ENCODE assay signal across 8 mouse cellular contexts in the genomic region with DNA sequence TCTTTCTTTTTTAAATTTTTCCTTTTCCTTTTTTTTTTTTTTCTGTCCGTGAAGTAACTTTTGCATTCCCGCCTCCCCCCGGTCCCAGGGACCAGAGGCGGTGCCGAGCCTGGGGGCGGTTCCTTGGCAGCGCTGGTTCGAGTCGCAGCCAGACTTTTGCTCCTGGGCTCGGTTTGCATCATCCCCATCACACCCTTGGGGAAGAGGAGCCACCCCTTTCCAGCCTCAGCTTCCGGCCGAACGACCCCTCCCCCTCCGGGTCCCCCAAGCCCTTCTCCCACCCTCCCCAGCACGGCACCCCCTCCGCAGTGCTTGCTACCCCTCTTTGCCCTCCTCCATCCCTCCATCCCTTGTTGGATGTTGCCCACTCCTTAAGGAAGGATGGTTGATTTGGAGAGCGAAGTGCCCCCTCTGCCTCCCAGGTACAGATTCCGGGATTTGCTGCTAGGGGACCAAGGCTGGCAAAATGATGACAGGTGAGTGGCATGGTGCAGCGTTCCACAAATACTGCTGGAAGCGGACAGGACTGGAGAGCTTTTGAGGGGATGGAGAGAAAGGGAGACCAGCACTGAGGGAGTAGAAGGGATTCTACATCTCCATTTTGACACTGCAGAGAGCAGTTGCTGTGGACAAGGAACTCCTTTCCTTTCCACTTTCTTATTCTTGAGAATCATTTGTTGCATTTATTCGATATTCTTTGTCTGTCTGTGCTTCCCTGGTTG. TPM values are rescaled to one million over a fixed set of nuclear protein-coding genes. Genes with fewer than 3 reads are reported as not detected.
DNase-seq lines count a peak whose midpoint lies in the region; ATAC-seq lines count a peak whose summit lies in the region.

Gene Kcnt2, plus strand, starts transcription at position 283 of the 722 bp plus-strand sequence.

- ATAC-seq in megakaryocyte, adult 5-6 weeks (ENCODE audit: poor library complexity, severe bottlenecking): no peak
- ATAC-seq in hindbrain, embryonic 11.5 days (ENCODE audit: low FRiP score): peak; percentile 70
- ATAC-seq in stomach, embryonic 15.5 days (ENCODE audit: insufficient read depth, low FRiP score, low read depth): no peak

- H3K4me1 ChIP-seq in megakaryocyte, embryonic 14.5 days: peaks cover 8% of the 10 kb centered on the region; the same call in 1 of the 2 replicates
- no peaks in the 10 kb centered on the region for H3K4me1 ChIP-seq in hindbrain, embryonic 11.5 days (replicated peaks; ENCODE audit: control insufficient read depth, insufficient read depth, low read length)
- no peaks in the 10 kb centered on the region for H3K4me1 ChIP-seq in stomach, embryonic 15.5 days

- H3K4me2 ChIP-seq in hindbrain, embryonic 11.5 days (replicated peaks; ENCODE audit: low read depth, low read length): peak within 1 kb of the TSS; percentile 81
- peak within 1 kb of the TSS; percentile 71 for H3K4me2 ChIP-seq in stomach, embryonic 15.5 days

- under 1% methylated on average over 21 of the region's 21 CpGs for WGBS in hindbrain, embryonic 11.5 days
- under 1% methylated on average over 21 of the region's 21 CpGs for WGBS in stomach, embryonic 15.5 days

- peaks cover 6% of the 10 kb centered on the region for H3K27me3 ChIP-seq in megakaryocyte, embryonic 14.5 days (replicated peaks)
- no peaks in the 10 kb centered on the region for H3K27me3 ChIP-seq in hindbrain, embryonic 11.5 days (ENCODE audit: control insufficient read depth, insufficient read depth, low read length)
- no peaks in the 10 kb centered on the region for H3K27me3 ChIP-seq in stomach, embryonic 15.5 days (replicated peaks)

- peak; percentile 7 to 47 for DNase-seq in frontal cortex, postnatal 25 days (ENCODE audit: low spot score in 2 of 2)
- peak; percentile 48 for DNase-seq in hindbrain, embryonic 11.5 days (ENCODE audit: low spot score)
- DNase-seq in left cerebral cortex, adult 11 months (ENCODE audit: low spot score): peak; percentile 15
- peak; percentile 18 for DNase-seq in lung, postnatal 10 days
- no peak for DNase-seq in spleen, postnatal 4 days (ENCODE audit: low spot score in 2 of 2)

- H3K27ac ChIP-seq in hindbrain, embryonic 11.5 days (ENCODE audit: low read depth, low read length): no peak within 1 kb of the TSS
- H3K27ac ChIP-seq in stomach, embryonic 15.5 days: 0 out of 2 replicates have a peak within 1 kb of the TSS, but pooled peaks have one; percentile 3

- H3K4me3 ChIP-seq in megakaryocyte, embryonic 14.5 days (replicated peaks): peak within 1 kb of the TSS; percentile 72
- peak within 1 kb of the TSS; percentile 48 for H3K4me3 ChIP-seq in hindbrain, embryonic 11.5 days (ENCODE audit: low read depth, low read length)
- H3K4me3 ChIP-seq in stomach, embryonic 15.5 days (replicated peaks): peak within 1 kb of the TSS; percentile 48

- H3K36me3 ChIP-seq in megakaryocyte, embryonic 14.5 days (replicated peaks; ENCODE audit: low read length): no peaks in the 10 kb centered on the region
- H3K36me3 ChIP-seq in hindbrain, embryonic 11.5 days (ENCODE audit: control insufficient read depth, insufficient read depth, low read length): no peaks in the 10 kb centered on the region
- no peaks in the 10 kb centered on the region for H3K36me3 ChIP-seq in stomach, embryonic 15.5 days

- peak within 1 kb of the TSS; percentile 53 for H3K9ac ChIP-seq in hindbrain, embryonic 11.5 days (ENCODE audit: low read depth, low read length)
- H3K9ac ChIP-seq in stomach, embryonic 15.5 days: peak within 1 kb of the TSS; percentile 4; the same call in 1 of the 2 replicates

- no peaks in the 10 kb centered on the region for H3K9me3 ChIP-seq in megakaryocyte, embryonic 14.5 days
- no peaks in the 10 kb centered on the region for H3K9me3 ChIP-seq in hindbrain, embryonic 11.5 days (ENCODE audit: control insufficient read depth, low read length)
- H3K9me3 ChIP-seq in stomach, embryonic 15.5 days: no peaks in the 10 kb centered on the region

RNA-seq across cellular contexts. Expression of gene Kcnt2, which starts in this region (rescaled TPM):
- not detected in 2 replicates for polyA plus RNA-seq in megakaryocyte, embryonic 14.5 days (2012; ENCODE audit: insufficient read depth, low replicate concordance)
- not detected in 2 replicates for total RNA-seq in megakaryocyte, adult 5-6 weeks (2015)
- total RNA-seq in megakaryocyte, adult 5-6 weeks (2017): not detected in 2 replicates
- 1.5 and 1.6 TPM in 2 replicates for polyA plus RNA-seq in hindbrain, embryonic 11.5 days (2014; fragmentation: Nextera tagmentation; extraction: Ambion mirVana)
- 3.5 TPM in 2 replicates for polyA plus RNA-seq in stomach, embryonic 15.5 days (2015; fragmentation: Nextera tagmentation; extraction: Ambion mirVana)

Comparison
In these comparisons a context has a peak if more than half of its experiments do, and no peak if none do; other contexts are left out.
1. DNase-seq: peak in frontal cortex, postnatal 25 days (2 of 2), hindbrain, embryonic 11.5 days (single experiment), left cerebral cortex, adult 11 months (single experiment) and lung, postnatal 10 days (single experiment); none in spleen, postnatal 4 days (0 of 2).
2. Peak in every context shown above with its lines, with median percentiles within 50 percentile points of each other: H3K4me3 ChIP-seq.